Mouse (Mus musculus) ES-Bruce4 (cell line): ENCODE data around the gene Pgr15l.

Experiments
- CTCF ChIP-seq: IDR thresholded peaks from one replicate; pipeline ENCODE4 v1.8.1; 2011; ENCODE audit warnings: low read depth, low read length
- EP300 ChIP-seq: IDR thresholded peaks from 2 replicates; pipeline ENCODE4 v1.6.1; 2011; ENCODE audit warnings: low read depth, low read length; ENCODE audit not compliant: insufficient read depth
- POLR2A ChIP-seq: IDR thresholded peaks from one replicate; pipeline ENCODE4 v1.8.1; 2011; ENCODE audit warnings: low read length; ENCODE audit not compliant: insufficient read depth

DNA sequence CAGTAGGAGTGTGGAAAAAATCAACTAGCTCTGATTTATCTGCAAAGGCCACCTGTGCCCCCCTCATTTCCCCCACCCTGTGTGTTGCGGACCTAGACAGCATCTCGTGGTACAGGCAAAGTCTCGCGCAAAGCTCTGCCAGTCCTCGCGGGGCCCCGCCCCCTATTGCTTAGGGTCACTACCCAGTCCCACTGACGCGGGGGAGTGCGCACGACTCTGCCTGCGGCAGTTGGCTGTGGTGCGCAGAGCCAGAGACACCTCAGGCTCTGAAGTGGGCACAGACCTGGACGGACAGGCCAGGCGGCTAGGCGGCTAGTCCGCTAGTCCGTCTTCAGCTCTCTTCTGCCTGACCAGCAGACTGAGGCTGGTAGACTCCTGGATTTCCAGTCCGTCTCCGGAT is at the start of gene Pgr15l:
- TF ChIP-seq CTCF: no peak
- no peak for TF ChIP-seq POLR2A
- TF ChIP-seq EP300: no peak
